Mouse (Mus musculus): Measurements from ENCODE around the gene Gm44790.

Gene Gm44790

GRCm38 (mm10) chr6:86403728-86404099, 22.7 kb upstream of the Gm44790 start:
- DNase-seq (ENCODE audit: low read depth in 1 of 2, low spot score in 2 of 2) = peak in 1 of 2 experiments; percentile 80

GRCm38 (mm10) chr6:86404100-86404861, 22.2 kb upstream of the Gm44790 start, which contains the start of gene Tia1:
Gene Tia1, plus strand, starts transcription at chr6:86404219.
- DNase-seq (ENCODE audit: low read depth in 1 of 2, low spot score in 2 of 2) = peak; percentile 92 to 94

- DNase-seq (ENCODE audit: low read depth in 1 of 2, low spot score in 2 of 2) = no peak
Observed at GRCm38 (mm10) chr6:86404996-86405395, 21.5 kb upstream of the Gm44790 start.

GRCm38 (mm10) chr6:86406306-86406705, 20.2 kb upstream of the Gm44790 start:
- DNase-seq (ENCODE audit: low read depth in 1 of 2, low spot score in 2 of 2) = no peak

- DNase-seq (ENCODE audit: low read depth in 1 of 2, low spot score in 2 of 2) = no peak
Observed at GRCm38 (mm10) chr6:86418711-86419110, 7.7 kb upstream of the Gm44790 start.

- no peak for DNase-seq (ENCODE audit: low read depth in 1 of 2, low spot score in 2 of 2)
Observed at GRCm38 (mm10) chr6:86419239-86419638, 7.2 kb upstream of the Gm44790 start.

GRCm38 (mm10) chr6:86420491-86420890, 6.0 kb upstream of the Gm44790 start:
- no peak for DNase-seq (ENCODE audit: low read depth in 1 of 2, low spot score in 2 of 2)

GRCm38 (mm10) chr6:86431531-86431930, 5.1 kb downstream of the Gm44790 start:
- no peak for DNase-seq (ENCODE audit: low read depth in 1 of 2, low spot score in 2 of 2)

- no peak for DNase-seq (ENCODE audit: low read depth in 1 of 2, low spot score in 2 of 2)
Observed at GRCm38 (mm10) chr6:86433696-86434095, 7.2 kb downstream of the Gm44790 start.

- peak in 1 of 2 experiments; percentile 6 for DNase-seq (ENCODE audit: low read depth in 1 of 2, low spot score in 2 of 2)
Observed at GRCm38 (mm10) chr6:86437711-86438110, 11.3 kb downstream of the Gm44790 start.

- DNase-seq (ENCODE audit: low read depth in 1 of 2, low spot score in 2 of 2) = peak; percentile 87 to 92
Observed at GRCm38 (mm10) chr6:86438272-86439118, 12.0 kb downstream of the Gm44790 start, which contains the start of gene C87436. Gene C87436, plus strand, starts transcription at chr6:86438374.

- no peak for DNase-seq (ENCODE audit: low read depth in 1 of 2, low spot score in 2 of 2)
Observed at GRCm38 (mm10) chr6:86439119-86439496, 12.7 kb downstream of the Gm44790 start.

- no peak for DNase-seq (ENCODE audit: low read depth in 1 of 2, low spot score in 2 of 2)
Observed at GRCm38 (mm10) chr6:86439531-86439930, 13.1 kb downstream of the Gm44790 start.

GRCm38 (mm10) chr6:86441571-86441970, 15.1 kb downstream of the Gm44790 start:
- DNase-seq (ENCODE audit: low read depth in 1 of 2, low spot score in 2 of 2) = no peak

GRCm38 (mm10) chr6:86445551-86445950, 19.1 kb downstream of the Gm44790 start:
- no peak for DNase-seq (ENCODE audit: low read depth in 1 of 2, low spot score in 2 of 2)

GRCm38 (mm10) chr6:86446927-86447568, 20.6 kb downstream of the Gm44790 start:
- no peak for DNase-seq (ENCODE audit: low read depth in 1 of 2, low spot score in 2 of 2)

GRCm38 (mm10) chr6:86456727-86457126, 30.3 kb downstream of the Gm44790 start:
- DNase-seq (ENCODE audit: low read depth in 1 of 2, low spot score in 2 of 2) = no peak

GRCm38 (mm10) chr6:86463079-86463478, 36.6 kb downstream of the Gm44790 start:
- DNase-seq (ENCODE audit: low read depth in 1 of 2, low spot score in 2 of 2) = no peak

GRCm38 (mm10) chr6:86471317-86471716, 44.9 kb downstream of the Gm44790 start:
- DNase-seq (ENCODE audit: low read depth in 1 of 2, low spot score in 2 of 2) = no peak

- DNase-seq (ENCODE audit: low read depth in 1 of 2, low spot score in 2 of 2) = no peak
Observed at GRCm38 (mm10) chr6:86471760-86472099, 45.3 kb downstream of the Gm44790 start.

GRCm38 (mm10) chr6:86472100-86472955, 45.9 kb downstream of the Gm44790 start:
- peak; percentile 98 to 100 for DNase-seq (ENCODE audit: low read depth in 1 of 2, low spot score in 2 of 2)
